Mouse (Mus musculus): ENCODE measurements around the gene Vmn1r63. TPM values are rescaled to one million over a fixed set of nuclear protein-coding genes. Genes with fewer than 3 reads are reported as not detected.

The Vmn1r63 gene
- polyA plus RNA-seq (2017; shearing (Covaris generic)) = not detected

DNA sequence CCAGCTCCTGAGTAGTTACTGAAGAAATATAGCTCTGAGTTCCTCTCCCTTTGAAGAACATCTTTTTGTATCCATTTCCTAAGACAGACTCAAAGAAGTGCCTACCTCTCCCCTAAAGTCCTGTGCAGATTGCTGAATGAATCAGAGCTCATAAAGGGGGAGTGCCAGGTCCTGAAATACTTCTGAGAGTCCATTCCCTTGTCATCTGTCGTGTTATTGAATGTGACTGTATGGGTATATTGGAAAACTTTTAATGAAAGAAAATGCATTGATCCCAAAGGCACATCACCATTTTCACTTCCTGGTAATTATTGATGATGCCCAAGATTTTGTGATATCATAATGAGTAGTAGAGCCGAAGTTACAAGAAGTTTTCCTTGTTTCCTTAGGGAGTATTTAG is at the start of gene Vmn1r63:
Vmn1r63 (minus strand) TSS at position 101 of the 400 bp plus-strand sequence.

Other genes starting within 250 kb of the Vmn1r63 start
- under 1 TPM; 0.25 to 0.33 TPM for gene Vmn1r61, start 192.2 kb downstream of the Vmn1r63 start, polyA plus RNA-seq (2017; shearing (Covaris generic))
- 1 to 10 TPM in 1 of 2 experiments, under 1 TPM in 1; 0.25 to 2.0 TPM for gene Vmn1r62, start 131.8 kb downstream of the Vmn1r63 start, polyA plus RNA-seq (2017; shearing (Covaris generic))
- not detected for gene Vmn1r64, start 79.1 kb upstream of the Vmn1r63 start, polyA plus RNA-seq (2017; shearing (Covaris generic))
- under 1 TPM in 1 of 2 experiments, not detected in 1; 0.10 TPM for gene Vmn1r65, start 205.6 kb upstream of the Vmn1r63 start, polyA plus RNA-seq (2017; shearing (Covaris generic))
- 1 to 10 TPM in 1 of 2 experiments, under 1 TPM in 1; 0.17 to 1.1 TPM for gene Nlrp4c, start 239.7 kb upstream of the Vmn1r63 start, polyA plus RNA-seq (2017; shearing (Covaris generic))